ENCODE assay signal across 15 mouse cellular contexts in genomic region chr11:57105683-57106082, GRCm38 (mm10).
"Had no signal": no experiment of that assay in that cellular context is flagged by ENCODE, and none has a peak within 500 bp of the region (broad histone marks: within the 10 kb centered on the region; RNA-seq: fewer than 3 reads in every experiment).

No protein-coding gene starts in this region.

- H3K4me1 ChIP-seq: liver, embryonic 13.5 days; megakaryocyte, embryonic 14.5 days; midbrain, embryonic 10.5 days had no signal

- H3K27ac ChIP-seq: kidney, embryonic 15.5 days; liver, embryonic 13.5 days; midbrain, embryonic 10.5 days had no signal

- H3K9me3 ChIP-seq: kidney, embryonic 15.5 days; liver, embryonic 13.5 days; megakaryocyte, embryonic 14.5 days; midbrain, embryonic 10.5 days had no signal

- H3K4me3 ChIP-seq: kidney, embryonic 15.5 days; left cerebral cortex, adult 2 months; liver, embryonic 13.5 days; megakaryocyte, embryonic 14.5 days; midbrain, embryonic 10.5 days had no signal

- H3K27me3 ChIP-seq: kidney, embryonic 15.5 days; liver, embryonic 13.5 days; megakaryocyte, embryonic 14.5 days had no signal

- DNase-seq: kidney, adult 8-10 months; kidney, postnatal 14 days; kidney, postnatal 4 days; layer of hippocampus, postnatal 36 days; liver, embryonic 13.5 days; lung, adult 2 months; lung, postnatal 36 days; midbrain, embryonic 14.5 days; thymus, adult 18-20 months; thymus, postnatal 14 days; thymus, postnatal 4 days had no signal

- H3K36me3 ChIP-seq: kidney, embryonic 15.5 days; liver, embryonic 13.5 days; midbrain, embryonic 10.5 days had no signal

- H3K4me2 ChIP-seq: kidney, embryonic 15.5 days; liver, embryonic 13.5 days had no signal

- H3K9ac ChIP-seq: kidney, embryonic 15.5 days; liver, embryonic 13.5 days had no signal
